Mouse (Mus musculus) stomach, postnatal 0 days (tissue): ENCODE results near the gene Myrfl. TPM values are rescaled to one million over a fixed set of nuclear protein-coding genes. Genes with fewer than 3 reads are reported as not detected.

ENCODE experiments used
- ATAC-seq: fragments of 200-750 bp; cut with Nextera tagmentation; 2 replicates; pipeline ENCODE4 v1.8.0; 2017; ENCODE audit not compliant: low FRiP score, low TSS enrichment
- DNase-seq: peaks from one replicate; pipeline ENCODE4 v3.0.0-alpha.2; 2016; ENCODE audit warnings: low spot score
- H3K27ac ChIP-seq: fragments of 300-500 bp; sonication (generic); replicated peaks from 2 replicates; pipeline ENCODE4 v1.5.1; 2014; ENCODE audit warnings: mild to moderate bottlenecking, control low read depth
- H3K27me3 ChIP-seq: fragments of 300-500 bp; sonication (generic); 2 replicates; pipeline ENCODE4 v1.6.1; 2014; ENCODE audit warnings: low read length; ENCODE audit not compliant: control insufficient read depth, insufficient read depth
- H3K36me3 ChIP-seq: fragments of 300-500 bp; sonication (generic); 2 replicates; pipeline ENCODE4 v1.6.1; 2014; ENCODE audit warnings: low read length, mixed read lengths; ENCODE audit not compliant: control insufficient read depth, insufficient read depth
- H3K4me1 ChIP-seq: fragments of 300-500 bp; sonication (generic); replicated peaks from 2 replicates; pipeline ENCODE4 v1.6.1; 2014; ENCODE audit warnings: antibody characterized with exemption; ENCODE audit not compliant: control insufficient read depth, insufficient read depth
- H3K4me2 ChIP-seq: fragments of 300-500 bp; sonication (generic); replicated peaks from 2 replicates; pipeline ENCODE4 v1.6.1; 2014; ENCODE audit warnings: low read depth, mild to moderate bottlenecking, control low read depth, moderate library complexity
- H3K4me3 ChIP-seq: fragments of 300-500 bp; sonication (generic); 2 replicates; pipeline ENCODE4 v1.5.1; 2014; ENCODE audit warnings: low read depth, low read length, control low read depth
- H3K9ac ChIP-seq: fragments of 300-500 bp; sonication (generic); 2 replicates; pipeline ENCODE4 v1.6.1; 2014; ENCODE audit warnings: mild to moderate bottlenecking, low read length, control low read depth, mixed read lengths
- H3K9me3 ChIP-seq: fragments of 300-500 bp; sonication (generic); 2 replicates; pipeline ENCODE4 v1.6.1; 2016; ENCODE audit warnings: low read length; ENCODE audit not compliant: control insufficient read depth
- CTCF ChIP-seq: IDR thresholded peaks from 2 replicates; pipeline ENCODE4 v1.5.1; 2016; ENCODE audit warnings: antibody characterized with exemption, low read depth, mild to moderate bottlenecking, moderate library complexity
- EP300 ChIP-seq: optimal IDR thresholded peaks from 2 replicates; pipeline ENCODE3; 2016; ENCODE audit warnings: antibody characterized with exemption
- WGBS: fragments of 180-500 bp; shearing (Covaris S2); extraction: QIAGEN DNeasy Blood & Tissue Kit; methylation state at CpG from one replicate; pipeline ENCODE4 v1.1.7; 2014; 5-methylcytosine and 5-hydroxymethylcytosine counted together
- polyA plus RNA-seq: library from polyadenylated mRNA; unstranded; fragments of >200 nt; fragmentation: Nextera tagmentation; extraction: Ambion mirVana; gene quantifications from 2 replicates; pipeline ENCODE4 v1.2.1, GENCODE M21; 2015

The Myrfl gene
- polyA plus RNA-seq, 1 experiment from 2014 or later: 0.02 TPM

GRCm38 (mm10) chr10:116904503-116904908 lies 7.8 kb upstream of the Myrfl start:
- Histone ChIP-seq H3K4me1 (no peaks in the 10 kb centered on the region), H3K27me3 (no peaks in the 10 kb centered on the region), H3K4me2 (no peak overlapping the region), H3K27ac (no peak overlapping the region), H3K36me3 (peaks cover 4% of the 10 kb centered on the region; the same call in 1 of the 2 replicates), H3K9me3 (no peaks in the 10 kb centered on the region), H3K4me3 (no peak overlapping the region), H3K9ac (no peak overlapping the region)
- 85% methylated on average over 10 of the region's 10 CpGs for WGBS
- ATAC-seq (0 out of 2 replicates have a peak, but pooled peaks have one; percentile 29), DNase-seq (no peak)
- TF ChIP-seq CTCF: no peak
- TF ChIP-seq EP300: no peak

DNA sequence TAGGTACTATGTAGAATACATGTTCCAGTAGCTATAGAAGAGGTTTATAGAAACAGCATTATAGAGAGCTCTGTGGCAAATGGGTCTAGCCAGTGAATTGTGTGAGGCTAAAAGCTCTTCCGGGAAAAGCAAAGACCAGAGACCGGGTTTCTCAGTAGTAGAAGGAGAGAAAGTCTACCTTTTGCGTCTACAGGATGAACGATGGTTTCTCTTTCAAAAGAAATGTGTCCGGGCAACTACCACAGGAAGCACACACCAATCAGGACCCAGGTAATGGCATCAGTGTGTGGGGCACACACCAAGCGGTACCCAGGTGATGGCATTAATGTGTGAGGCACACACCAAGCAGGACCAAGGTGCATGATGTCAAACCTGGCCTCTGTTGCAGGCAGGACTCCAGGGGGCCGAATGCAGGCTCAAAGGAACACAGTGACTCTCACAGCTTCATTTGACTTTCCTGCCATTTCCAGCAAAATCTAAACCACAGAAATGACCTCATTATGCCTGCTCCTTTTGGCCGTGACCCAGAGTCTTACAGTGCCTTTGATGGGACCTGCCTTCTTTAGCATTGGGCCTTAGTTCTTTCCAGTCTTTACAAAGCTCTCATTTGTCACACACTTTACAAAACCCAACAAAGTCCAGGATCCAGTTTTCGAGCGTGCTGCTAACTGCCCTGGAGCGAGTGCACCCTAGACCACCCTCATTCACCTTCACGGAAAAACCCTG lies 1.4 kb downstream of the Myrfl start:
- Histone ChIP-seq H3K4me3 (no peak overlapping the region), H3K27me3 (no peaks in the 10 kb centered on the region), H3K27ac (no peak overlapping the region), H3K9ac (no peak overlapping the region), H3K4me2 (no peak overlapping the region), H3K4me1 (no peaks in the 10 kb centered on the region), H3K36me3 (no peaks in the 10 kb centered on the region), H3K9me3 (no peaks in the 10 kb centered on the region)
- no peak for TF ChIP-seq EP300
- no peak for TF ChIP-seq CTCF
- no peak for DNase-seq
- ATAC-seq: no peak
- 87% methylated on average over 12 of the region's 12 CpGs for WGBS

DNA sequence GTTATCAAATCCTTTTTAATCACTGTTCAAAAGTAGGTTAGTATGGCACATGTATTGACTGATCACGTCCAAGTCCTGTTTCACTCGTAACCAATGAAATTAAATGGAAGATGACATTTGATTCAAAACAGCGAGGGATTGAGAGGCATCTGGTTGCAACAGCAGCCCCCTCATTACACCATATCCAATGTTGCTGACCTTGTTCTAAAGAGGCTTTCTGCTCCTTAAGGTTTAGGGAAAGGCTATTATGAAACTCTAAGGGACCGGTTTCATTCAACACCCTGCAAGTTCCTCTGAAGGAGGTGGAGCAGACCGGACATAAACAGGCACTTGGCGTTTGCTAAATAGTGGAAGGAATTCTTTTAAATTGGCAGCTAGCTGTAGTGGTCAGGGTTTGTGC lies 2.2 kb downstream of the Myrfl start:
- ATAC-seq (no peak), DNase-seq (no peak)
- Histone ChIP-seq H3K27me3 (no peaks in the 10 kb centered on the region), H3K9ac (no peak overlapping the region), H3K4me1 (no peaks in the 10 kb centered on the region), H3K9me3 (no peaks in the 10 kb centered on the region), H3K4me2 (no peak overlapping the region), H3K27ac (no peak overlapping the region), H3K36me3 (no peaks in the 10 kb centered on the region), H3K4me3 (no peak overlapping the region)
- TF ChIP-seq CTCF (no peak), EP300 (no peak)
- WGBS: 74% methylated on average over 6 of the region's 6 CpGs

- no peak overlapping the region for H3K4me2 ChIP-seq
- H3K9ac ChIP-seq: no peak overlapping the region
- no peaks in the 10 kb centered on the region for H3K36me3 ChIP-seq
- no peaks in the 10 kb centered on the region for H3K9me3 ChIP-seq
- DNase-seq: peak; percentile 48
- ATAC-seq: 0 out of 2 replicates have a peak, but pooled peaks have one; percentile 40
- no peak overlapping the region for H3K27ac ChIP-seq
- no peaks in the 10 kb centered on the region for H3K27me3 ChIP-seq
- no peak overlapping the region for H3K4me3 ChIP-seq
- WGBS: 13% methylated on average over 3 of the region's 3 CpGs
- no peaks in the 10 kb centered on the region for H3K4me1 ChIP-seq
- TF ChIP-seq EP300 (no peak), CTCF (peak; percentile 79)
These were observed 3.0 kb downstream of the Myrfl start for GRCm38 (mm10) chr10:116893753-116894152.

GRCm38 (mm10) chr10:116890587-116890986 lies 6.1 kb downstream of the Myrfl start:
- Histone ChIP-seq H3K4me3 (no peak overlapping the region), H3K9ac (no peak overlapping the region), H3K9me3 (no peaks in the 10 kb centered on the region), H3K36me3 (no peaks in the 10 kb centered on the region), H3K4me1 (no peaks in the 10 kb centered on the region), H3K27me3 (no peaks in the 10 kb centered on the region), H3K27ac (no peak overlapping the region), H3K4me2 (no peak overlapping the region)
- no peak for TF ChIP-seq EP300
- TF ChIP-seq CTCF: no peak
- WGBS: 49% methylated on average over 5 of the region's 5 CpGs
- no peak for ATAC-seq
- DNase-seq: no peak

DNA sequence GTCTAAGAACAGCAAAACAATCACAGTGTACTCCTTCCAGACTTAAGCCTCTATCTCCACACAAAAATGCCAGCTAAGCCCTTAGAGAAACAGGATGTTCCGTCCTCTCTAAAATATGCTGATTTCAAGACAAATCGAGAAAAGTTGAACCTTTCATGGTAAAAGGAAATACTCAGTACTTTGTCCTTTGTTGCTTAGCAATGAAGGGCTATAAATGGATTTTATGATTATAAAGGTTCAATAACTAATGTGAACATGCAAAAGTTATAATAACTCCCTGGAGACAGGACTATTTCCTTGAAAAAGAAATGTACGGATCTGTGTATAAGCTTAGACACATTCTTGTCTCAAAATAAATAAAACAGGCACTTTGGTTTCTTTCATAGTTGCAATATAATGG lies 12.2 kb downstream of the Myrfl start:
- Histone ChIP-seq H3K27me3 (no peaks in the 10 kb centered on the region), H3K4me3 (no peak overlapping the region), H3K4me2 (no peak overlapping the region), H3K27ac (no peak overlapping the region), H3K9me3 (no peaks in the 10 kb centered on the region), H3K9ac (no peak overlapping the region), H3K36me3 (no peaks in the 10 kb centered on the region), H3K4me1 (no peaks in the 10 kb centered on the region)
- no peak for DNase-seq
- ATAC-seq: no peak
- TF ChIP-seq CTCF (no peak), EP300 (no peak)
- 39% methylated on average over 3 of the region's 3 CpGs for WGBS
